Mouse (Mus musculus): Measurements from ENCODE around the gene Rps11.
A peak's percentile ranks its signal among the peaks of the same experiment; 100 is the strongest.
"Not testable (repeated sequence)": the region's sequence is repeated elsewhere in the genome, so short reads cannot be mapped to it uniquely, and the experiment has no call there.

Rps11 gene

GRCm38 (mm10) chr7:45134544-45135026 is 10.3 kb upstream of the Rps11 start:
- no peak for ATAC-seq (ENCODE audit: insufficient number of reproducible peaks, low FRiP score, low TSS enrichment)

- ATAC-seq (ENCODE audit: insufficient number of reproducible peaks, low FRiP score, low TSS enrichment) = no peak
Measured at GRCm38 (mm10) chr7:45133446-45134159, 9.4 kb upstream of the Rps11 start.

DNA sequence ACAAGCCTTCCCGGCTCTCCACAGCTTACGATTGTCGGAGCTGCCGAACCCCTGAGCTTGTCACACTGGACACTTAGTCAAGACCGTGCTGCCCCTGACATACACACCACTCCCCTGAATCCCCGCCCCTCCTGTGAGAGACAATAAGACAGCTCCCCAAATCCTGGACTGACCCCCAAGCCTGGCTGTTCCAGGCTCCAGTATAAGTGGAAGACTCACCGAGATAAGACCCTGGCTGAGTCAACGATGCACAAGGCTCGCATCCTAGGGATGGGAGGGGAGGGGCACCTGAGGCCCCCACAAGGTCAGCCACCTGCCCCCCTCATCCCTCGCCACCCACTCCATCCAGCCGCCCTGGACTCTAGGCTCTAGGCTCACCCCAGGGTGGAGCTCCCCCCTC is 7.6 kb upstream of the Rps11 start:
- ATAC-seq (ENCODE audit: insufficient number of reproducible peaks, low FRiP score, low TSS enrichment) = no peak

GRCm38 (mm10) chr7:45129776-45130512 is 5.7 kb upstream of the Rps11 start:
- no peak for ATAC-seq (ENCODE audit: insufficient number of reproducible peaks, low FRiP score, low TSS enrichment)

DNA sequence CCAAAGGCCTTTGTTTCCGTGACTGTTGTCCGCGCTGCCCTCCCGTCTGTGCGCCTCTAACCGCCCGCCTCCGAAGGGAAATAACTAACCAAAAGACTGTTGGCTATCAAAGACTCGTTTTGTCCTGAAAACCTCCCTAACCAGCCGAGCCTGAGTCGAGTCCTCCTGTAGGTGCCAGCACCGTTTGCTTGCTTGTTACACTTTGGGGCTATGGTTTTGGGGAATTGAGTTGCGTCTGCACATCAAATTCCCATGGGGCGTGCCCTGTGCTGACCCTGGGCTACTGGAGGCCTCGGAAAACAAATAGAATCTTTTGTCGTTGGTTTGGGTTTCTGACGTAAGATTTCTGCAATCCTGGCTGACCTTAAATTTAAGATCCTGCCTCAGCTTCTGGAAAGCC is 5.1 kb upstream of the Rps11 start:
- ATAC-seq (ENCODE audit: insufficient number of reproducible peaks, low FRiP score, low TSS enrichment) = no peak

GRCm38 (mm10) chr7:45128624-45129246 is 4.5 kb upstream of the Rps11 start, which contains the start of gene Rpl13a:
Gene Rpl13a, minus strand, starts transcription at chr7:45128761.
- ATAC-seq (ENCODE audit: insufficient number of reproducible peaks, low FRiP score, low TSS enrichment) = peak; percentile 85

DNA sequence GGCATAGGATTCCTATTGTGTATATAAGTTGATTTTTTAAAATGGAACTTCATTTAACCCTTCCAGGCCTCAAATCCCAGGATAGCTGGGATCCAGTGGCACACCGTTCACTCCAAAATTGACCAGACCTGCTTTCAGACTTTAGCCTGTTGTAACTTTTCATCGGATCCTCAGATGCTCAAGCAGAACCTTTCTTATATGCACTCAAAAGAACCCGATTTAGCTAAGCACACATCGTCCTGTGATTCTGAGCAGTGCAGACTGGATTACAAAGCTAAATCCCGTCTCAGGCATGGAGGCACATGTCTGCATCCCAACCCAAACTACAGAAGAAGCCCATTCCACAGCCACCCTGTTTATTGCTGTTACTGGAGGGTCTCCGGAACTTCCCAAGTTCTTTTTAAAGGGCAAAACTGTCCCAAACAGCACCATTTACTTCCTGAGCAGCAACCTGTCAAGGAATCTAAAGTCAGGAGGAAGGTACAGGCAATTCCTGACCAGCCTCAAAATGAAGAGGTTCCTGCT is 3.5 kb upstream of the Rps11 start:
- no peak for ATAC-seq (ENCODE audit: insufficient number of reproducible peaks, low FRiP score, low TSS enrichment)

DNA sequence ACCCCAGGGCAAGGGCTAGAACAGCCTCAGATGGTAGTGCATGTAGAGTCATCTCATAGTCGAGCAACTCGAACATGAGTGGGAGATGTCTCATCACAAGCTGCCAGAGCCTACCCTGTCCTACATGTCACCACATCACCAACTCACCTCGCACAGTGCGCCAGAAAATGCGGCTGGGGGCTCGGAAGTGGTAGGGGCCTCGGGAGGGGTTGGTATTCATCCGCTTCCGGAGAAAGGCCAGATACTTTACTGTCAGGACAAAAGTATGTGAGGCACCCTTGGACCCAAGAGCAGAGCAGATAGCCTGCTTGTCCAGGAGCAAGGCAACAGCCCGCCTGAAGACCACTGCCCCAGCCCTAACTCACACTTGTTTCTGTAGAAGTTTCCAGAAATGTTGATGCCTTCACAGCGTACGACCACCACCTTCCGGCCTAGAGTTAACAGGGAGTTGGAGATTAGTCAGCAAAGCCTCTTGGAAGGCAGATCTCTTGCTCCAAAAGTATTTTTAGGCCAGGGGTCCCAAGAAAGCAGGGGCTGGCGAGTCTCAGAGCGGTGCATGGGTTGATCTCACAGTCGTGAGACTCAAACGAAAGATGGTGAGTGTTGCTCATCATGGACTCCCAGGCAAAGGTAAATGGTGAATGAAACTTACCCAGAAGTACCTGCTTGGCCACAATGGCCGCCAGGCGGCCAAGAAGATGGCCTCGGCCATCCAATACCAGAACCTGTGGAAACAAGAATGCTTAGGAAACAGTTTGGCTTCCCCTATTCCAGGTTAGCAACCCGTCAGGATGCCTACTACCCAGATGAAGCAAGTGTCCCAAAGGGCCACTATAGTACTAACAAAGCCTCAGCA is 2.8 kb upstream of the Rps11 start:
- ATAC-seq (ENCODE audit: insufficient number of reproducible peaks, low FRiP score, low TSS enrichment) = no peak

DNA sequence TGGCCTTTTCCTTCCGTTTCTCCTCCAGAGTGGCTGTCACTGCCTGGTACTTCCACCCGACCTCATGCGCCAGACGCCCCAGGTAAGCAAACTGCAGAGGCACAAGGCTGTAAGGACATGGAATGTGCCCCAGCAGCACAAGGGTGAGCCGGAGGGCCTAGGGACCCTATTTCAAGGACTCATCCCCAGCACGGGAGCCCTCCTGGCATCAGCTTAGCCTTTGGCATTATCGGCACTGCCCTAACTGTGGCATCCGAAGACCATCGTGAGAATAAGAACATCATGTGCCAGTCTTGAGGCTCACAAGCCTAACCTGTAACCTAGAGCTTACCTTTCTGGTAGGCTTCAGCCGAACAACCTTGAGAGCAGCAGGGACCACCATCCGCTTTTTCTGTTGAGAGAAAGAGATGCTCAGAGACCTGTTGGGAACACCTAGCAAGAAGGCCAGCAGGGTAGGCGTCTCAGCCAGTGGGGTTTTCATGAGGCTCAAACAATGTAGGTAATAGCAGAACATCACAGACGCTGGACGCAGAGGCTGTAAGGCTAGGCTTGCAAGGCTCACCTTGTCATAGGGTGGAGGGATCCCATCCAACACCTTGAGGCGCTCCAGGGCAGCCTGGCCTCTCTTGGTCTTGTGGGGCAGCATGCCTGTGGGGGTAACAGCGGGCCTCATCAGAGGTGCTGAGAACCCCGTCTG is 2.1 kb upstream of the Rps11 start:
- ATAC-seq (ENCODE audit: insufficient number of reproducible peaks, low FRiP score, low TSS enrichment) = no peak

GRCm38 (mm10) chr7:45125649-45126048 is 1.4 kb upstream of the Rps11 start:
- not testable (repeated sequence) for ATAC-seq (ENCODE audit: insufficient number of reproducible peaks, low FRiP score, low TSS enrichment)

- no peak for ATAC-seq (ENCODE audit: insufficient number of reproducible peaks, low FRiP score, low TSS enrichment)
Measured at GRCm38 (mm10) chr7:45125144-45125600, 933 bp upstream of the Rps11 start.

GRCm38 (mm10) chr7:45123186-45123570 is 1.1 kb downstream of the Rps11 start:
- ATAC-seq (ENCODE audit: insufficient number of reproducible peaks, low FRiP score, low TSS enrichment) = no peak

DNA sequence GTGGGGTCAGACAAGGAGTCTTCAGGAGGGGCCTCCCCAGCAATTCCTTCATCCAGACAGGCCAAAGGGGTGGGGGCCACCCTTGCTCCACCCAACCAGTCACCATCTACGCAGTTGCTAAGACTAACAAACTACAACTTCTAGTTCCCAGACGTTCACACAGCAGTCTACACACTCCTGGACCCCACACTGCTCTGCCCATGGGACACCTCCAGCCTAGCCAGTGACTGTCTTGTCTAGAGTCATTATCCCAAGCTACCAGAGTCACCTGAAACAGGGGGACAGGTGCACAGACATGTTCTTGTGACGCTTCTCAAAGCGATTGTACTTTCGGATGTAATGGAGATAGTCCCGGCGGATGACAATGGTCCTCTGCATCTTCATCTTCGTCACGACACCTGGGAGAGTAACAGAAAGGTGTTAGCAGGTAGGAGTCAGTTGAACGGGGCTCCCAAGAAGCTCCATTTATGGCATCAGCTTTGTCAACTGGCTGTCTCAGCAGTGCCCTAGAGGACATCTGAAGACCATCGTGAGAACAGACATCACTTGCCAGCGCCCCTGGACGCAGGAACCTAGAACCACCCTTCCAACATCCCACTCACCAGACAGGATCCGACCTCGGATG is 1.6 kb downstream of the Rps11 start:
- no peak for ATAC-seq (ENCODE audit: insufficient number of reproducible peaks, low FRiP score, low TSS enrichment)

DNA sequence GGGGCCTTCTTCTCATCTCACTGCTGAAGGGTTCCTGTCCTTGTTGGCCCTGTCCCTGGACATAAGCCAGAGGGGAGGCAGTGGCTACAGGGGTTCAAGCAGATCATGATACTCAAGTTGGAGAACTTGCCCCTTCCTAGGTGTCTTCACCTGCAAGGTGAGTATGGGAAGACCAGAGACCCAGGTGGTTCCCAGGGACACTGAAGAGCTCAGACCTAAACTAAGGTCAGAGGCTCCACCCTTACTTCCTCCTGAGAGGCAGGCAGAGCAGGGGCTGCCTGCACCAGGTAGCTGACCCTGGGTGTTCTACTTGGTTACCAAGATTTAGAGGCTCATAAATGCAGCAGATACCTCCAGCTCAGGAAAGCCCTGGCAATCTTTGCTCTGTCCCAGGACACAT is 2.3 kb downstream of the Rps11 start:
- no peak for ATAC-seq (ENCODE audit: insufficient number of reproducible peaks, low FRiP score, low TSS enrichment)

GRCm38 (mm10) chr7:45121404-45121803 is 2.8 kb downstream of the Rps11 start:
- ATAC-seq (ENCODE audit: insufficient number of reproducible peaks, low FRiP score, low TSS enrichment) = no peak

- ATAC-seq (ENCODE audit: insufficient number of reproducible peaks, low FRiP score, low TSS enrichment) = no peak
Measured at GRCm38 (mm10) chr7:45119780-45120709, 4.2 kb downstream of the Rps11 start.

DNA sequence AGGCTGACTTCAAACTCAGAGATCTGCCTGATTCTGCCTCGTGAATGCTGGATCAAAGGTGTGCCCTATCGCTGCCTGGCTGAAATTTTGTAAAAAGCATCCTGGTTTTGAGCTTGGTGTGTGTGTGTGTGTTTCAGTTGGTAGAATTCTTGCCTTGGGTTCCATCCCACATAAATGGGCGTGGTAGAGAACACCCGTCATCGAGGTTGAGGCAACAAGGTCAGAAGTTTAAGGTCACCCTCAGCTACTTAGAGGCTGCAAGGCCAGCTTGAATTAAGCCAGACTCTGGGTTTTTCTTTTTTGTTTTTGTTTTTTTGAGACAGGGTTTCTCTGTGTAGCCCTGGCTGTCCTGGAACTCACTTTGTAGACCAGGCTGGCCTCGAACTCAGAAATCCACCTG is 5.9 kb downstream of the Rps11 start:
- ATAC-seq (ENCODE audit: insufficient number of reproducible peaks, low FRiP score, low TSS enrichment) = no peak

- ATAC-seq (ENCODE audit: insufficient number of reproducible peaks, low FRiP score, low TSS enrichment) = no peak
Measured at GRCm38 (mm10) chr7:45117566-45117965, 6.7 kb downstream of the Rps11 start.
